7 mouse cellular contexts compared by ENCODE assay signal in genomic region chr9:110051869-110052661, GRCm38 (mm10).
DNase-seq lines count a peak whose midpoint lies in the region; ATAC-seq and TF ChIP-seq lines count a peak whose summit lies in the region.

No protein-coding gene starts in this region.

- no peak for TF ChIP-seq CTCF in cerebellum, adult 2 months (IDR thresholded peaks at IDR 0.05; ENCODE audit: borderline replicate concordance, insufficient read depth, low read depth, low read length)

- DNase-seq in cerebellum, adult 2 months: peak; percentile 85 to 88
- DNase-seq in heart, postnatal 4 days: peak; percentile 29
- peak; percentile 83 to 84 for DNase-seq in left cerebral cortex, postnatal 36 days (ENCODE audit: low spot score in 2 of 2)
- DNase-seq in telencephalon, adult 2 months (ENCODE audit: low read depth, low spot score): peak; percentile 87
- no peak for DNase-seq in spleen, postnatal 4 days (ENCODE audit: low spot score in 2 of 2)
- no peak for DNase-seq in c-Kit-positive CD71-positive TER-119-positive erythroid progenitor cells, embryonic 14.5 days (ENCODE audit: low spot score)

- H3K4me3 ChIP-seq in cerebellum, adult 2 months (replicated peaks; ENCODE audit: insufficient read depth, low read depth, low read length): peak overlapping the region; percentile 98
- H3K4me3 ChIP-seq in embryonic facial prominence, embryonic 12.5 days: peak overlapping the region; percentile 13; the same call in 1 of the 2 replicates

- intact Hi-C loops in left cerebral cortex, postnatal 36 days (cut with DNase I): no loop called here

- no peaks in the 10 kb centered on the region for H3K9me3 ChIP-seq in embryonic facial prominence, embryonic 12.5 days

- whole genome bisulfite sequencing in cerebellum, adult 2 months: 1% methylated on average over 23 of the region's 23 CpGs
- WGBS in embryonic facial prominence, embryonic 12.5 days: 23% methylated on average over 23 of the region's 23 CpGs

- peaks cover 2% of the 10 kb centered on the region; the same call in 1 of the 2 replicates for H3K4me1 ChIP-seq in cerebellum, adult 2 months (ENCODE audit: control insufficient read depth, insufficient read depth, low read length)
- peaks cover 8% of the 10 kb centered on the region for H3K4me1 ChIP-seq in embryonic facial prominence, embryonic 12.5 days

- H3K36me3 ChIP-seq in embryonic facial prominence, embryonic 12.5 days: no peaks in the 10 kb centered on the region

- peak overlapping the region; percentile 38 for H3K4me2 ChIP-seq in embryonic facial prominence, embryonic 12.5 days (replicated peaks)

- TF ChIP-seq POLR2A in cerebellum, adult 2 months (IDR thresholded peaks at IDR 0.05; ENCODE audit: borderline replicate concordance, insufficient read depth, low read length): peak; percentile 95

- H3K27ac ChIP-seq in cerebellum, adult 2 months (ENCODE audit: insufficient read depth, low read length): peak overlapping the region; percentile 92
- 0 out of 2 replicates have a peak overlapping the region, but pooled peaks have one; percentile 23 for H3K27ac ChIP-seq in embryonic facial prominence, embryonic 12.5 days

- no peak for ATAC-seq in embryonic facial prominence, embryonic 12.5 days (ENCODE audit: insufficient number of reproducible peaks, insufficient read depth, low FRiP score, low TSS enrichment)

- peak overlapping the region; percentile 38 for H3K9ac ChIP-seq in embryonic facial prominence, embryonic 12.5 days

- H3K27me3 ChIP-seq in cerebellum, adult 2 months (ENCODE audit: control insufficient read depth, insufficient read depth, low read length): no peaks in the 10 kb centered on the region
- H3K27me3 ChIP-seq in embryonic facial prominence, embryonic 12.5 days: no peaks in the 10 kb centered on the region

Comparison
In these comparisons a context has a peak if more than half of its experiments do, and no peak if none do; other contexts are left out.
1. DNase-seq: peak in cerebellum, adult 2 months (2 of 2), heart, postnatal 4 days (single experiment), left cerebral cortex, postnatal 36 days (2 of 2) and telencephalon, adult 2 months (single experiment); none in spleen, postnatal 4 days (0 of 2) and c-Kit-positive CD71-positive TER-119-positive erythroid progenitor cells, embryonic 14.5 days (single experiment).